Mouse (Mus musculus): ENCODE data around the gene Pard6a. TPM values are rescaled to one million over a fixed set of nuclear protein-coding genes. Genes with fewer than 3 reads are reported as not detected.

The Pard6a gene
- polyA plus RNA-seq, 2 experiments, result 17.9 to 18.4 TPM

DNA sequence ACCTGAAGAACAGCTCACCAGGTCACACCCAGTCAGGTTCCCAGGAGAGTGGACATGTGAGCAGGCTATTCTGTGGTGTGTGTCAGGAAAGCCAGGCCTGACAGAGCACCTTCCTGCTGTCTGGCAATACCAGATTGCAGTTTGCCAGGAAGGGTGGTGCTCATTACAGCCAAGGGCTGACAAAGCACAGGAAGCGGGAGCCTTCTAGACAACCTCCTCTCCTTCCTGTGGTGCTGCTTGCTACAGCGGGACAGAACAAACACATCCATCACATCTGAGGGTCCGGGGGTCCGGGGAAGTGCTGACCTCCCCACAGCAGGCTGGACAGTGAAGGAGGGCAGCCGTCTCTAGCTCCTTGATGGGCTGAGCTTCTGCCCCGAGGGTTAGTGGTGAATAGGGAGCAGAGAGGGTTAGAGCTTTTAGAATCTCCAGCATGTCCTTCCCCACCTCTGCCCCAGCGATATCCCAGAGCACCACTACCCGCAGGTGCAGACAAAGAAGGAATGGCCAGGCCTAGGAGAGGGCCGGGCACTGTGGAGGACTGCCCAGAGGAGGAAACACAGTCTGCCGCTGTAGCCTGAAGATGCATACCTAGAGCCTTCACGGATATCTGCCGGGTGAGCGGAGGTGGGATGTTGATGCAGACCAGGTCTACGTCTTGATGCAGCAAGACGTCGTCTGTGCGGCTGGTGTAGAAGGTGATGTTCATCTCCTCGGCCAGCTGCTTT, 26.6 kb downstream of the Pard6a start:
- DNase-seq (ENCODE audit: low spot score) (peak; percentile 17), ATAC-seq (ENCODE audit: low FRiP score, low read depth) (no peak)
- Histone ChIP-seq H3K36me3 (ENCODE audit: control insufficient read depth, insufficient read depth, low read length) (peaks cover 32% of the 10 kb centered on the region), H3K9ac (ENCODE audit: low read depth, low read length, severe bottlenecking) (no peak overlapping the region), H3K27ac (replicated peaks; ENCODE audit: low read depth, low read length) (no peak overlapping the region), H3K4me1 (ENCODE audit: control insufficient read depth, insufficient read depth, low read length) (no peaks in the 10 kb centered on the region), H3K4me3 (replicated peaks; ENCODE audit: low read length) (no peak overlapping the region), H3K9me3 (ENCODE audit: control insufficient read depth, low read length) (no peaks in the 10 kb centered on the region), H3K4me2 (replicated peaks; ENCODE audit: low read depth, low read length, severe bottlenecking) (no peak overlapping the region), H3K27me3 (ENCODE audit: control insufficient read depth, insufficient read depth, low read length) (no peaks in the 10 kb centered on the region)
- WGBS, result 89% methylated on average over 18 of the region's 18 CpGs
- no peak for TF ChIP-seq POLR2A (IDR thresholded peaks at IDR 0.05; ENCODE audit: borderline replicate concordance, extremely low read depth, insufficient read depth, insufficient read length)

DNA sequence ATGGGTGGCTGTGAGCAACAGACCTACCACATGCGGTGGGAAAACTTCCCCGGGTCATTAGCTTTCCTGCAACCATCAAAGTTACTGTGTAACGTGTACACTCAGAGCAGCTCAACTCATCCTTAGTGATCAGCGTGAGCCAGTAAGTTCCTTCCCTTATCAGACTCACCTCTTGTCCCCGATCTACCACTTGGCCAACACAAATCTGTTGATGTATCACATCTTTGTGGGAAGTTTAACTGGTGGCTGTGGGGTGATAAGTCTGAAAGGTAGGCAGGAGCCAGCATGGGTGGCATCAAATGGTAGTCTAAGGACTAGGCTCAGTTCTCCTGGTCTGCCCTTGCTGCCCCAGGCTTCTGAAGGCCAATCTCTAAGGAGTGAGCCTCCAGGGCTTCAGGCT, 31.2 kb downstream of the Pard6a start:
- ATAC-seq (ENCODE audit: low FRiP score, low read depth) (no peak), DNase-seq (ENCODE audit: low spot score) (no peak)
- no peaks in the 10 kb centered on the region for H3K27me3 ChIP-seq (ENCODE audit: control insufficient read depth, insufficient read depth, low read length)
- no peak overlapping the region for H3K4me2 ChIP-seq (replicated peaks; ENCODE audit: low read depth, low read length, severe bottlenecking)
- H3K36me3 ChIP-seq (ENCODE audit: control insufficient read depth, insufficient read depth, low read length), result peaks cover 9% of the 10 kb centered on the region
- no peak overlapping the region for H3K9ac ChIP-seq (ENCODE audit: low read depth, low read length, severe bottlenecking)
- H3K27ac ChIP-seq (replicated peaks; ENCODE audit: low read depth, low read length), result no peak overlapping the region
- H3K9me3 ChIP-seq (ENCODE audit: control insufficient read depth, low read length), result no peaks in the 10 kb centered on the region
- WGBS, result 93% methylated on average over 5 of the region's 5 CpGs
- no peak overlapping the region for H3K4me3 ChIP-seq (replicated peaks; ENCODE audit: low read length)
- TF ChIP-seq POLR2A (IDR thresholded peaks at IDR 0.05; ENCODE audit: borderline replicate concordance, extremely low read depth, insufficient read depth, insufficient read length), result no peak
- H3K4me1 ChIP-seq (ENCODE audit: control insufficient read depth, insufficient read depth, low read length), result no peaks in the 10 kb centered on the region

DNA sequence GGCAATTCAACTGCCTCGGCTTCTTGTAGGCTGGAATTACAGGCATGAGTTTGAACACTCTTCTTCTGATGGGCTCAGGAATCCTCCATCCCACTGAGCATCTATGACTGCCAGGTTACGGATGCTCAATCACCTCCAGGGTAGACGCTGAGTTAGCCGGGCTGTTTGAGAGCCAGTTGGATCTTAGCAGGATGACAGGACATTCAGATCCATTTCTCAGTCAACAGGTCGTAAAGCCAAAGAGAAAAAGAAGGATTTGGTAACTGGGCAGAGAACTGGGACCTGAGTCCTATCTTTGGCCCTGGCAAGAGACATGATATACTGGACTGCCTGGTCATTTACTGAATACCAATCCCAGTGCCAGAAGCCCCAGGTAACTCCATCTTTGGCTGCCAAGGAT, 38.3 kb downstream of the Pard6a start:
- Histone ChIP-seq H3K9ac (ENCODE audit: low read depth, low read length, severe bottlenecking) (no peak overlapping the region), H3K36me3 (ENCODE audit: control insufficient read depth, insufficient read depth, low read length) (no peaks in the 10 kb centered on the region), H3K4me2 (replicated peaks; ENCODE audit: low read depth, low read length, severe bottlenecking) (no peak overlapping the region), H3K9me3 (ENCODE audit: control insufficient read depth, low read length) (no peaks in the 10 kb centered on the region), H3K27ac (replicated peaks; ENCODE audit: low read depth, low read length) (no peak overlapping the region), H3K4me3 (replicated peaks; ENCODE audit: low read length) (no peak overlapping the region), H3K4me1 (ENCODE audit: control insufficient read depth, insufficient read depth, low read length) (peaks cover 6% of the 10 kb centered on the region; the same call in 1 of the 2 replicates), H3K27me3 (ENCODE audit: control insufficient read depth, insufficient read depth, low read length) (no peaks in the 10 kb centered on the region)
- DNase-seq (ENCODE audit: low spot score) (no peak), ATAC-seq (ENCODE audit: low FRiP score, low read depth) (no peak)
- TF ChIP-seq POLR2A (IDR thresholded peaks at IDR 0.05; ENCODE audit: borderline replicate concordance, extremely low read depth, insufficient read depth, insufficient read length), result no peak
- WGBS, result 85% methylated on average over 5 of the region's 5 CpGs

DNA sequence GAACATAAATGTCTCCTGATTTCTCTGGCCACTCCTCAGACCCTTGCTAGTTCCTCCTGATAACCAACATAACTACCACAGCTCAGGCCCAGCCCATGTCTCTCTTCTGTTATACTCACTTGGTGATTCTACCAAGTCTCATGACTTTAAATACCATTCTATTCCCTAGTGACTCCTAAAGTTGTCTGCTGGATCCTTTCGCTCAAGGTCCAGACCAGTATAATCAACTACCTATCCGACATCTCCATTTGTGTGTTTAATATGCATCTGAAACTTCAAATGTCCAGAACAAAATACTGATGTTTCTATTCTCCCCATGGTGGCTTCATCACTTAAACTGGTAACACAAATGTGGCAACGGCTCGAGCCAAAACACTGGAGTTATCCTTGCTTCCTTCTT, 42.4 kb downstream of the Pard6a start:
- no peak overlapping the region for H3K4me3 ChIP-seq (replicated peaks; ENCODE audit: low read length)
- DNase-seq (ENCODE audit: low spot score) (peak; percentile 36), ATAC-seq (ENCODE audit: low FRiP score, low read depth) (no peak)
- H3K36me3 ChIP-seq (ENCODE audit: control insufficient read depth, insufficient read depth, low read length), result no peaks in the 10 kb centered on the region
- H3K4me2 ChIP-seq (replicated peaks; ENCODE audit: low read depth, low read length, severe bottlenecking), result no peak overlapping the region
- H3K27me3 ChIP-seq (ENCODE audit: control insufficient read depth, insufficient read depth, low read length), result no peaks in the 10 kb centered on the region
- no peaks in the 10 kb centered on the region for H3K9me3 ChIP-seq (ENCODE audit: control insufficient read depth, low read length)
- no peak overlapping the region for H3K27ac ChIP-seq (replicated peaks; ENCODE audit: low read depth, low read length)
- WGBS, result 80% methylated on average over 4 of the region's 4 CpGs
- no peak for TF ChIP-seq POLR2A (IDR thresholded peaks at IDR 0.05; ENCODE audit: borderline replicate concordance, extremely low read depth, insufficient read depth, insufficient read length)
- peaks cover 6% of the 10 kb centered on the region; the same call in 1 of the 2 replicates for H3K4me1 ChIP-seq (ENCODE audit: control insufficient read depth, insufficient read depth, low read length)
- H3K9ac ChIP-seq (ENCODE audit: low read depth, low read length, severe bottlenecking), result no peak overlapping the region

DNA sequence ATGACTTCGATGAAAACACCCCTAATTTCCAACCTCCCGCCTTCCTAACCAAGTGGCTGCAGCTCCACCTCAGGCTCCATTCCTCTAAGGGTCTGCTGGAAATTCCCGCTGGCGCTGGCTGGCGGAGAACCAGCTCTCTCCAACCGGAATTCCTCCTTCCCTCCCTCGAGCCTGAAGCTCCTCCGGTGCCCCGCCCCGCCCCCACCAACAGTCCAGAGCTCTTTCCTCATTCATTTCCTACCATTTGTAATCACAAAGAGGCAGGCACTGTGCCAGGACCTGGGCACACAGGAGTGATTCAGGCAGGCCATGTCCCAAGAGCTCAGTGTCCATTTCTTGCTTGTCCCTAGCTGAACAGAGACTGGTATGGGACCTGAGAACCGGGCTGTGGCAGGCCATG, 49.7 kb downstream of the Pard6a start:
- Histone ChIP-seq H3K27me3 (ENCODE audit: control insufficient read depth, insufficient read depth, low read length) (no peaks in the 10 kb centered on the region), H3K27ac (replicated peaks; ENCODE audit: low read depth, low read length) (no peak overlapping the region), H3K36me3 (ENCODE audit: control insufficient read depth, insufficient read depth, low read length) (no peaks in the 10 kb centered on the region), H3K9me3 (ENCODE audit: control insufficient read depth, low read length) (no peaks in the 10 kb centered on the region), H3K4me1 (ENCODE audit: control insufficient read depth, insufficient read depth, low read length) (peaks cover 12% of the 10 kb centered on the region), H3K4me3 (replicated peaks; ENCODE audit: low read length) (no peak overlapping the region), H3K9ac (ENCODE audit: low read depth, low read length, severe bottlenecking) (peak overlapping the region; percentile 25; the same call in 1 of the 2 replicates), H3K4me2 (replicated peaks; ENCODE audit: low read depth, low read length, severe bottlenecking) (peak overlapping the region; percentile 19)
- WGBS, result 8% methylated on average over 11 of the region's 11 CpGs
- ATAC-seq (ENCODE audit: low FRiP score, low read depth) (no peak; the same call in 1 of the 2 replicates), DNase-seq (ENCODE audit: low spot score) (peak; percentile 53)
- TF ChIP-seq POLR2A (IDR thresholded peaks at IDR 0.05; ENCODE audit: borderline replicate concordance, extremely low read depth, insufficient read depth, insufficient read length), result no peak

Other genes starting within 250 kb of the Pard6a start
- 107 and 130 TPM in 2 replicates for gene Tppp3, start 229.6 kb upstream of the Pard6a start, polyA plus RNA-seq (2012; rRNA removed)
- 123 and 164 TPM in 2 replicates for gene Tppp3, start 229.6 kb upstream of the Pard6a start, polyA plus RNA-seq (2014; fragmentation: Nextera tagmentation; extraction: Ambion mirVana)
- gene Zdhhc1, start 204.2 kb upstream of the Pard6a start, polyA plus RNA-seq (2012; rRNA removed), result 72.3 and 90.2 TPM in 2 replicates
- gene Zdhhc1, start 204.2 kb upstream of the Pard6a start, polyA plus RNA-seq (2014; fragmentation: Nextera tagmentation; extraction: Ambion mirVana), result 36.8 and 42.9 TPM in 2 replicates
- gene Hsd11b2, start 182.4 kb upstream of the Pard6a start, polyA plus RNA-seq (2012; rRNA removed), result 3.3 and 6.4 TPM in 2 replicates
- gene Hsd11b2, start 182.4 kb upstream of the Pard6a start, polyA plus RNA-seq (2014; fragmentation: Nextera tagmentation; extraction: Ambion mirVana), result 1.7 and 2.2 TPM in 2 replicates
- gene Atp6v0d1, start 135.1 kb upstream of the Pard6a start, polyA plus RNA-seq (2012; rRNA removed), result 98.9 and 105 TPM in 2 replicates
- 91.2 and 93.2 TPM in 2 replicates for gene Atp6v0d1, start 135.1 kb upstream of the Pard6a start, polyA plus RNA-seq (2014; fragmentation: Nextera tagmentation; extraction: Ambion mirVana)
- 25.0 and 34.3 TPM in 2 replicates for gene Ripor1, start 95.9 kb upstream of the Pard6a start, polyA plus RNA-seq (2012; rRNA removed)
- 18.7 and 22.1 TPM in 2 replicates for gene Ripor1, start 95.9 kb upstream of the Pard6a start, polyA plus RNA-seq (2014; fragmentation: Nextera tagmentation; extraction: Ambion mirVana)
- 39.1 and 48.1 TPM in 2 replicates for gene Ctcf, start 64.6 kb upstream of the Pard6a start, polyA plus RNA-seq (2012; rRNA removed)
- gene Ctcf, start 64.6 kb upstream of the Pard6a start, polyA plus RNA-seq (2014; fragmentation: Nextera tagmentation; extraction: Ambion mirVana), result 97.8 and 107 TPM in 2 replicates
- gene Agrp, start 63.8 kb upstream of the Pard6a start, polyA plus RNA-seq (2012; rRNA removed), result 1.0 and 1.7 TPM in 2 replicates
- 2.5 and 2.6 TPM in 2 replicates for gene Agrp, start 63.8 kb upstream of the Pard6a start, polyA plus RNA-seq (2014; fragmentation: Nextera tagmentation; extraction: Ambion mirVana)
- gene Carmil2, start 14.9 kb upstream of the Pard6a start, polyA plus RNA-seq (2012; rRNA removed), result 2.1 and 2.3 TPM in 2 replicates
- gene Carmil2, start 14.9 kb upstream of the Pard6a start, polyA plus RNA-seq (2014; fragmentation: Nextera tagmentation; extraction: Ambion mirVana), result 0.63 and 0.66 TPM in 2 replicates
- 52.8 and 68.4 TPM in 2 replicates for gene Acd, start within 50 bp of the Pard6a start, polyA plus RNA-seq (2012; rRNA removed)
- gene Acd, start within 50 bp of the Pard6a start, polyA plus RNA-seq (2014; fragmentation: Nextera tagmentation; extraction: Ambion mirVana), result 62.0 and 72.1 TPM in 2 replicates
- gene 4933405L10Rik, start 6.5 kb downstream of the Pard6a start, polyA plus RNA-seq (2012; rRNA removed), result 0.18 TPM in 1 of 2 replicates, not detected in the other
- 0.29 TPM in 1 of 2 replicates, not detected in the other for gene 4933405L10Rik, start 6.5 kb downstream of the Pard6a start, polyA plus RNA-seq (2014; fragmentation: Nextera tagmentation; extraction: Ambion mirVana)
- gene Enkd1, start 7.1 kb downstream of the Pard6a start, polyA plus RNA-seq (2012; rRNA removed), result 43.3 and 45.4 TPM in 2 replicates
- 19.8 and 22.8 TPM in 2 replicates for gene Enkd1, start 7.1 kb downstream of the Pard6a start, polyA plus RNA-seq (2014; fragmentation: Nextera tagmentation; extraction: Ambion mirVana)
- gene Gfod2, start 57.5 kb downstream of the Pard6a start, polyA plus RNA-seq (2012; rRNA removed), result 10.5 and 11.7 TPM in 2 replicates
- 13.6 and 17.7 TPM in 2 replicates for gene Gfod2, start 57.5 kb downstream of the Pard6a start, polyA plus RNA-seq (2014; fragmentation: Nextera tagmentation; extraction: Ambion mirVana)
- 31.3 and 37.4 TPM in 2 replicates for gene Ranbp10, start 126.2 kb downstream of the Pard6a start, polyA plus RNA-seq (2012; rRNA removed)
- gene Ranbp10, start 126.2 kb downstream of the Pard6a start, polyA plus RNA-seq (2014; fragmentation: Nextera tagmentation; extraction: Ambion mirVana), result 12.2 and 15.0 TPM in 2 replicates
- 0.06 and 0.19 TPM in 2 replicates for gene Tsnaxip1, start 126.6 kb downstream of the Pard6a start, polyA plus RNA-seq (2012; rRNA removed)
- gene Tsnaxip1, start 126.6 kb downstream of the Pard6a start, polyA plus RNA-seq (2014; fragmentation: Nextera tagmentation; extraction: Ambion mirVana), result 0.18 and 0.62 TPM in 2 replicates
- 92.2 and 98.0 TPM in 2 replicates for gene Cenpt, start 152.1 kb downstream of the Pard6a start, polyA plus RNA-seq (2012; rRNA removed)
- 41.5 and 45.7 TPM in 2 replicates for gene Cenpt, start 152.1 kb downstream of the Pard6a start, polyA plus RNA-seq (2014; fragmentation: Nextera tagmentation; extraction: Ambion mirVana)
- 70.7 and 83.1 TPM in 2 replicates for gene Thap11, start 154.0 kb downstream of the Pard6a start, polyA plus RNA-seq (2012; rRNA removed)
- gene Thap11, start 154.0 kb downstream of the Pard6a start, polyA plus RNA-seq (2014; fragmentation: Nextera tagmentation; extraction: Ambion mirVana), result 62.5 and 68.4 TPM in 2 replicates
- 239 and 249 TPM in 2 replicates for gene Nutf2, start 159.4 kb downstream of the Pard6a start, polyA plus RNA-seq (2012; rRNA removed)
- gene Nutf2, start 159.4 kb downstream of the Pard6a start, polyA plus RNA-seq (2014; fragmentation: Nextera tagmentation; extraction: Ambion mirVana), result 259 and 271 TPM in 2 replicates
- gene Edc4, start 179.7 kb downstream of the Pard6a start, polyA plus RNA-seq (2012; rRNA removed), result 91.8 and 127 TPM in 2 replicates
- 39.6 and 49.1 TPM in 2 replicates for gene Edc4, start 179.7 kb downstream of the Pard6a start, polyA plus RNA-seq (2014; fragmentation: Nextera tagmentation; extraction: Ambion mirVana)
- gene Nrn1l, start 192.4 kb downstream of the Pard6a start, polyA plus RNA-seq (2012; rRNA removed), result 2.2 TPM in 2 replicates
- gene Nrn1l, start 192.4 kb downstream of the Pard6a start, polyA plus RNA-seq (2014; fragmentation: Nextera tagmentation; extraction: Ambion mirVana), result 0.45 and 1.1 TPM in 2 replicates
- gene Pskh1, start 199.3 kb downstream of the Pard6a start, polyA plus RNA-seq (2012; rRNA removed), result 57.2 and 82.7 TPM in 2 replicates
- gene Pskh1, start 199.3 kb downstream of the Pard6a start, polyA plus RNA-seq (2014; fragmentation: Nextera tagmentation; extraction: Ambion mirVana), result 33.1 and 37.6 TPM in 2 replicates
- 4.1 and 5.7 TPM in 2 replicates for gene Ctrl, start 232.7 kb downstream of the Pard6a start, polyA plus RNA-seq (2012; rRNA removed)
- 0.88 and 1.7 TPM in 2 replicates for gene Ctrl, start 232.7 kb downstream of the Pard6a start, polyA plus RNA-seq (2014; fragmentation: Nextera tagmentation; extraction: Ambion mirVana)
- 31.8 and 45.8 TPM in 2 replicates for gene Psmb10, start 237.3 kb downstream of the Pard6a start, polyA plus RNA-seq (2012; rRNA removed)
- gene Psmb10, start 237.3 kb downstream of the Pard6a start, polyA plus RNA-seq (2014; fragmentation: Nextera tagmentation; extraction: Ambion mirVana), result 37.8 and 38.8 TPM in 2 replicates
- gene Lcat, start 242.2 kb downstream of the Pard6a start, polyA plus RNA-seq (2012; rRNA removed), result 15.9 and 18.5 TPM in 2 replicates
- 1.9 and 3.0 TPM in 2 replicates for gene Lcat, start 242.2 kb downstream of the Pard6a start, polyA plus RNA-seq (2014; fragmentation: Nextera tagmentation; extraction: Ambion mirVana)